Mouse (Mus musculus) 3T3-L1 (cell line): Measurements from ENCODE around the gene Fam184b.

Experiments used
- DNase-seq: peaks from one replicate; pipeline ENCODE4 v3.0.0-alpha.2; 2015; ENCODE audit warnings: low read depth, low spot score

Fam184b gene

GRCm38 (mm10) chr5:45514599-45514998 is 124.8 kb downstream of the Fam184b start:
- no peak for DNase-seq

- no peak for DNase-seq
Measured at GRCm38 (mm10) chr5:45513511-45513910, 125.9 kb downstream of the Fam184b start.

- no peak for DNase-seq
Measured at GRCm38 (mm10) chr5:45512908-45513307, 126.5 kb downstream of the Fam184b start.

GRCm38 (mm10) chr5:45510071-45510470 is 129.3 kb downstream of the Fam184b start:
- DNase-seq: no peak

GRCm38 (mm10) chr5:45497564-45497963 is 141.8 kb downstream of the Fam184b start:
- DNase-seq: no peak

- peak; percentile 43 for DNase-seq
Measured at GRCm38 (mm10) chr5:45496930-45497550, 142.4 kb downstream of the Fam184b start.

- no peak for DNase-seq
Measured at GRCm38 (mm10) chr5:45496479-45496878, 142.9 kb downstream of the Fam184b start.

GRCm38 (mm10) chr5:45496042-45496441 is 143.4 kb downstream of the Fam184b start:
- no peak for DNase-seq

- DNase-seq: no peak
Measured at GRCm38 (mm10) chr5:45495429-45495975, 143.9 kb downstream of the Fam184b start.

- no peak for DNase-seq
Measured at GRCm38 (mm10) chr5:45494093-45494755, 145.2 kb downstream of the Fam184b start.

GRCm38 (mm10) chr5:45493191-45494092 is 146.0 kb downstream of the Fam184b start, which contains the start of gene Lap3:
Lap3 (plus strand) TSS chr5:45493374.
- peak; percentile 98 for DNase-seq

GRCm38 (mm10) chr5:45491776-45492175 is 147.6 kb downstream of the Fam184b start:
- DNase-seq: no peak

- DNase-seq: no peak
Measured at GRCm38 (mm10) chr5:45483654-45484053, 155.8 kb downstream of the Fam184b start.

GRCm38 (mm10) chr5:45482607-45483006 is 156.8 kb downstream of the Fam184b start:
- DNase-seq: no peak

GRCm38 (mm10) chr5:45481125-45481524 is 158.3 kb downstream of the Fam184b start:
- DNase-seq: no peak

- DNase-seq: no peak
Measured at GRCm38 (mm10) chr5:45480066-45480465, 159.3 kb downstream of the Fam184b start.
